Mouse (Mus musculus): Measurements from ENCODE around the gene Scel.

Gene Scel

DNA sequence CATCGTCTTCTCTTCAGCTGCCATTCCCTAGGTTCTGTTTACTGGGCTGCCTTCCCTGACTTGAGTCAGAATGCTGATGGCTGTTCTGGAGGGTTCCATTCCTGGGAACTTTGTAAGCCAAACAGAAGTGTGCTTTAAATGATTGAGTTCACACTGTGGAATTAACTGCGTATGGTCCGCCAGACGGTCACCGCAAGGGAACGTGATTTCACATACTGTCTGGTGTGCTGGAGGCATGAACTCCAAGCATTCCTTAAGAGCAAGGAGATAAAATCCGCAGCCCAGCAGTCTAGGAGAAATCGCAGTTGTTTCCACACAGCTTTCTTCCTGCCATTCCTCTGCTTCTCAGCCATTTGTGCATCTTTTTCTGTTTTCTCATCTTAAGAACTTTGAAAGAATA is 2.3 kb downstream of the Scel start:
- DNase-seq: no peak

DNA sequence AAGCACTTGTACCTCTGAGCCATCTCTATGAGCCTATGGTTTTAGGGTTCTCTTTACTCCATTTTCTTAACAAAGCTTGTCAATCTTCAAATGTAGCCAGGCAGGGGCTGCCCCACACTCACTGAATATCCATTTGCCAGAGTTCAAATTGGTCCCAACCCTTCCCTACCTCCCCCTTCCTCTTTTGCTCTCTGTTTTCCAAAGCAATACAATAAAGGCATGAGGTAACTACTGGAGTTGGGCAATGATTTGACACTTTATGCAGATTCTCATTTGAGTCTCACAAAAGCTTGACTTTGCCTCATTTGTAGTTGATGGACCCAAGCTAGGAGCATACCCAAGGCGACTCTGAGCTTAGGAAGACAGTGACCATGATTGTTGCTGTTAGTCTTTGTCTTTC is 13.1 kb downstream of the Scel start:
- no peak for DNase-seq

DNA sequence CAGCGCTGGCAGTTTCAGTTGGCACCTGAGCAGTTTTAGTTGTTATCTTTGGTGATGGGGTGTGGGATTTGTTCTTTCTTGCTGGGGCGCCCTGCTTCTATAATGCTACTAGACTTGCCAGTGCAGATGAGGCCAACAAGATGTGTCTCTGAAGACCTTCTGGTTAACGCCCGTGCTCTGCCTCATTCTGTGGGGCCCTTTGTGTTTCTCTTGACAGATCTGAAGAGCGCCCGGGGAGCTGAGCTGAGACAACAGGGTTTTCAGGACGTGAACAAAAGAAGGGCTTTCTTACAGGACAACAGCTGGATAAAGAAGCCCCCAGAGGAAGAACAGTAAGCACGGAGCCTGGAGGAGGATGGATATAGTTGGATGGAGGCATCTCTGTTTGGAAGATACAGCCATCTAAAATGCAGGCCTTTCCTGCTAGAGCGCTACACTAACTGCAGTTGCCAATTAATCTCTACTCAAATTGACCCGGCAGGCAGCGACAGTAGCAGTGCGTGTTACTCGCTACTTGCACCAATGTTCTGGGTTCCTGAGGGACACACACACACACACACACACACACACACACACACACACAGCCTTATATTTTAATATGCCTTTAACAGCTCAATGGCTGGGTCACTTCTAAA is 16.7 kb downstream of the Scel start:
- no peak for DNase-seq

DNA sequence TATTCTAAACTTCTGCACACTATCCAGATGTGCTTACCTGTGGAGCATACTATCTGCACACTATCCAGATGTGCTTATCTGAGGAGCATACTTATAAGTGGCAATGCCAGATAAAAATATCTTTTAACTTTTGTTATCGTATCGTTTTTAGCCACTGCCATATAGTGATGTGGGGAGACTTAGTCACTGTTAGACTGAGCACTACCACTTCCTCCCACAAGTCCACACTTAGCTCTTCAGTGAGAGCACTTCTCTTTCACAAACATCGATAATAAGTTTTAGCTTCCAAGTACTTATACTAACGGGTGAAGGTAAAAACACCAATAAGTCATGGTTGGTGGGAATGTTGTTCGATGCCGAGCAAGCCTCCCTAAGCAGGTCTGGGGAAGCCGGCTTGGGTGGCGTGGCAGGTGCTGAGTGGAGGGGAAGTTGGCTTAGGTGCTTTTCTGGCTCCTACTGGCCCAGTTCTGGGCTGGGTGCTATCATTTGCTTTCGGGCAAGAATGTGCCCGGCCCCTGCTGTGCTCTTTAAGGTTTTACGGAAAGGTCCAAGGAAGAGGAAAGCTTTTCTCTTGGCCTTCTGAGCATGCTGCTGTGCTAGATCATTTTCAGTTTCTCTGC is 18.7 kb downstream of the Scel start:
- DNase-seq: no peak

DNA sequence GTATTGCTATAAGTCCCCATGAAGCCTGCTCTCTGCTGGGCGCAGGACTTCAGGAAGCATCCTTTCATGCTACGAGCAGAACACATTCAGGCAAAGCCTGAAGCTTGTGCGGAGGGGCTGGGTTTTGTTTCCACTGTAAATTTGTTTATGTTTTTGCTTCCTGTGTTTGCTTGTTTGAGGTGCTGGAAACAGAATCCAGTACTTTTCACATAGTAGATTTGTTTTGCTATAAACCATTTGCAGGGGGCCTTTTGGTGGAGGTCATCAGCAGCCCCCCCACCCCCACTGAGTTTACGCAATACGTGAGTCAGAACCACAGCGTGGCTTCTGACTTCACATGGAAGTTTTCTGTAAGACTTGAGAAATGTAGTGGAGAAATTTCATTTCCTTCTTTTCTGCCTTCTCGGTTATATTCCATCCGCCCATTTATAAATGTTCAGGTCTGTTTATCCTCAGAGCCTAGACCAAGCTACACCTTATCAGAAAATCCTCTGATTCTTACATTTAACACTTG is 22.4 kb downstream of the Scel start:
- no peak for DNase-seq

DNA sequence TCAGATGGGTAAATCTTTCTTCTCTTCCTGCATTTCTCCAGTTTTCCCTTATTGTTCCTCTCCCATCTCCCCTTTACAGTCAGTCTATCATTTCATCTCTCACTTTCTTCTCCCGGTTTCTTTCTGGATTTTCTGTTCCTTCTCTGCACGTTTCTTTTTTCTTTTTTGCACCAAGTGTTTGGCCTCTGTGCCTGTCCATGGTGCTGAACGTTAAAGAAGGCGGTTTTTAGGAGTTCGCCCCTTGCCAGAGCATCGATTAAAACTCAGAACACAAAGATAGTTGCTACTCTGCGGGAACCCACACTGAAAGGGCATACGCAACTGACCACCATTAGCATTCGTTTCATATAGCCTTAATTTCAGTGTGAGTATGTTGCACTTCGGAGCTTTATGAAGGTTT is 23.2 kb downstream of the Scel start:
- DNase-seq: no peak

DNA sequence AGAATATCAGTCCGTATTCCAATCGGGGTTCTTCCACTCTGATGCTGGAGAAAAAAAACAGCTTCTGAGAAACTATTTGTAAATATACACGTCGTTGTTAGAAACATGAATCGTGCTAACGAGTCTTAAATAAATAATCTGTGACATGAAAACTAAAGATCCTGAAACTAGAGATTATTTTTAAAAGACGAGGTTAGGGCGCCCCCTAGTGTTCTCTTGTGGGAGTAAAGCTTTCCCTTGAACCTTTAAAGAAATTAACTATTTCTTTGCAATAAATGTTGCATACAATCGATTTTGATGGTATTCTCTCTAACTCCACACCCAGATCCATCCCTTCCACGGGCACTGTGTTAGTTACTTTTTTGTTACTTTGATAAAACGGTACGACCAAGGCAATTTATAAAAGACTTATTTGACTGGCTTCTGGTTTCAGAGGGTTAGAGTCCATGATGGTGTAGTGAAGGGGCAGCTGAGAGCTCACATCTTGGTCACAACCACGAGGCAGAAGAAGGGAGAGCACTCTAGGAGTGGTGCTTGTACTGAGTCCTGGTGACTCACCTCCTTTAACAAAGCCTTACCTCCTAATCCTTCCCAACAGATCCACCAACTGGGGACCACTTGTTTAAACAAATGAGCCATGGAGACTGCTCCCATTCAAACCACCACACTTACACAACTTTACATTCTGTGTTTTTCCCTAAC is 24.4 kb downstream of the Scel start:
- DNase-seq: peak in 1 of 2 experiments; percentile 52

DNA sequence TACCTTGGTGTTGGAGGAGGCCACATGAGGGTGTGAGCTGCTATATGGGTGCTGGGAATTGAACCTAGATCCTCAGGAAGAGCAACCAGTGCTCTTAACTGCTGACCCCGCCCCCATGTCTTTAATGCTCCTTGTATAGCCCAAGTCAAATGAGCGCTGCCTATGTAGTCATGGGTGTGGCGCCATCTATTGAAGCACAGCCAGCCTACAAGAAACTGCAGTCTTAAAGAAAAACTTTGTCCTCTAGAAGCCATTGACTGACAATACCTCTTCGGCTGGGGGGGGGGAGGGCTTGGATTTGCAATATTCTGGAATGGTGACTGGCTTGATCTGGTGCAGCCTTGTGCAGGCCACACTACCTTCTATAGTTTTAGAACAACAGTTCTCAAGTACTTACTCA is 26.7 kb downstream of the Scel start:
- DNase-seq: no peak

DNA sequence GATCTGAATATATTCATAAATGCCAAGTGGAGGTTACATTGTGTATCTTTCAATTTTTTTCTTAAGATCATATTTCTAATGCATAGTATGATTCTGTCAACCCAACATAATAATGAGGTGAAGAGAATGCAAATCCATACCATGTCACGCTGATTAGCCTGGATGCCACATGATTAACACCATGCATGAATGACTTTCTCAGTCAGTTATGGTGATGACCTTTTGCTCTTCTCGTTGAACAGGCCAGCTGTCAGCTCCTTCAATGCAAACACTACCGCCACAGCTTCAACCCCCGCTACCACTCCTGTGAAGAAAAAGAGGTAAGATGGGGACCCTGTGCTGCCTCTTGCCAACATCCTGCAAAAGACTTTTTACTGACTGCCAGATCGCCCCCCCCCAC is 28.5 kb downstream of the Scel start:
- DNase-seq: no peak

DNA sequence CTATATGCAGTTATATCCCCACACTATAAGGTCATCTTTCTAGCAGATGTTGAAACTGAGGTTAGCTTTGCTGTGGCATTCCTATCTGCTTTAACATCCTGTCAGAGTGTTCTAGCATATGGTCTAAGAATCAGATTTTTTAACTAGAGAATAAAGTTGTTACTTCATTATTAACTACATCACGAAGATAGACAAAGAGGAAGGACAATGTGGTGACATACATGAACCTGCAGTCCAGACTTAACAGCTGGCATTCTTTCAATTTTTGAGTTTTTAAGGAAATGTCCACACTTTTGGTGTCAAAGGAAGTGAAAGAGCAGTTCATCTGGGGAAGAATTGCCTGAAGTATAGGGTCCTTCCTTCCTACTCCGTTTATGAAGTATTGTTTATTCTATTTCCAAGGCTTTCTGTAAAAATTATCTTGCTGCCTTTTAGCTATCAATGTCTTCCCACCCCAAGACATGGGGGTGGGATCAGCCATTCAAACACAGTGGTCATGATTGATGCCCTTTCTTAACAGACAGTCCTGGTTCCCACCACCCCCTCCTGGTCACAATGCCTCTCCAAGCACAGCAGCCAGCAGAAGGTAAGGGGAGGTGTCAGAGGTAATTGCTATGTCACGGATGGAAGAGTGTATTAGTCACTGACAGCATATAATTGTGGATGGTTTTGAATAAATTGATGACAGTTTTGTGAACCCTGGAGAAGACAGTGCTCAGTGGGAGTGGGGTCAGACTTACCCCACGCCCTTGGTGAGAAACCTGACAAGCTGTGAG is 30.4 kb downstream of the Scel start:
- no peak for DNase-seq

DNA sequence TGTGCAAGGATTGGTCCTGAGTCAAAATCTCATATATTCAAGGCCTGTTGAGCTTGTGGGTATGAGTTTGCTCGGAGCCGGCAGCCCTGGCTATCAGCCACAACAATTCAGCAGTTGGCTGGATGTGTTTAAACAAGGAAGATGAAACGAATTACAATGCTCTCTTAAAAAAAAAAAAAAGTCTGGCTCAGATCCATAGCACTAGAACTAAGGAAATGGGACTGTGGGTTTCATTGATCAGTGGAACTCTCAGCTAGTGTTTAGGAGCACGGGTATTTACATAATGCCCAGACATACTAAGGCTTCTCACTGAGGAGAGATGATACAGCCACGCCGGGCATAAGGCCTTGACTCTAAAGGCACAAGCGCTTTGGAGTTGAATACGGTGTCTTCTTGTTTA is 32.6 kb downstream of the Scel start:
- peak in 1 of 2 experiments; percentile 33 for DNase-seq

DNA sequence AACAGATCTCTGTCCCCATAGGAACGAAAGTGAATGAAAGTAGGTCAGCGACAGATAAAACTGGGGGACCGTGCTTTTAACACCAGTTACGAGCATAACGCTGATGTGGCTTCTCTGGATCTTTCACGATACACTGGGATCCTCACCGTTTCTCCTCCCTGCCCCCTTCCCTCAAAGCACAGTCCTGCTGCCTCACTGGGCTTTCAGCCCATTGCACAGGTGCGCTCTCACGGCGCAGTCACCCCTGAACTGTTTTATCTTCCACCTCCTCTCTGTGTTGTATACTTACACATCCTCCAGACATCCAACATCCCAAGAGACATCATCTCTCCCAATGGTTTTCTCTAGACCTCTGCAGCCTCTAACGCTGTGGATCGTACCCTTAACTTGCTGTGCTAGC is 33.1 kb downstream of the Scel start:
- no peak for DNase-seq

DNA sequence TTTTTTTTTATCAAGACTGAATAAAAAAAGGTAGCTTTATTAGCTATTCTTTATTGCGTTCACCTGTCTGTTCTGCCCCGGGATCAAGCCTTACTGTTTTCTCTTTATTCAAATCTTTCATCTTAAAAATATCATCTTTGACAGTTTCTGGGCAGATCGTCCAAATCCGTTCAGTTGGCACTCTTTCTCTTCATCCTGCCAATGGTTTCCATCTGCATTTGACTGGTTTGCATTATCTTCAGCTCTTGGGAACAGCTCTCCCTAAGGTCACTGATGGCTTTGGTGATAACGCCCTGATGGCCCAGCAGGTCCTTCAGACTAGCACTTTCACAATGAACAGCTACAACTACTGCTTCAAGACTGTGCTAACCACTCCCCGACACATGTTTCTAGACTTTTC is 35.1 kb downstream of the Scel start:
- DNase-seq: no peak

DNA sequence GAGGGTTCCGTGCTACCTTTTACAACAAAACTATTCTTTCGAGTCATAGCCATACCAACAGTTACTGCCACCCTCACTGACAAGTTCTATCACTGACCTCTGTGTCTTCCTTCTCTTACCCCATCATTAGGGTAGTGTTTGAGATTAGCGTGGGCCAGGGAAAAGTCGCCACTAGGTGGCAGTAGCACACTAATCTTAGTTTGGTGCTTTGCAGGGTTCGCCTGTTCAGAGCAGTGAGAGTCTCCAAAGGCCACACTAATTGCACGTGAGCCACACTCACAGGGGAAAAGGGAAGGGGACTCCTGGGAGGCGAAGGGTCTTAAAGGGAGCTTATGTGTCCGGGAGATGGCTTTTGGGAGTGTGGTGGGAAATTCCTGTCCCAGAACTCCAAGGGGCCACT is 37.3 kb downstream of the Scel start:
- peak; percentile 47 to 78 for DNase-seq

DNA sequence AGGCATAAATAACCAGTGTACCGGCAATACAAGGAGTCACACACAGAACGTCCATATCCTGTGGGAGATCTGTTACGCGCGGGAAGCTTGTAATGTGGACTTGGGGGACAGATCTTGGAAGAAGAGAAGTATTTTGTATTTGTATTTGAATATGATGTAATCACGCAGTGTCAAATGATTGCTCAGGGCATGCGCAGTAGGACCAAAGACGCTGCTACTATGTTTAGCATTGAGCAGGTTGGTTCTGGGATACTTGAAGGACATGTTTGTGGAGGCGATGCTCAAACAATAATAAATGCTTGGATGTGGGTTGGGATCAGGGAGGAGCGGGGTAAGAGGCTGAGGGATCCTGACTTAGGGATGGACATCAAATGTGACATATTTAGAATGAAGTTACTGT is 37.8 kb downstream of the Scel start:
- no peak for DNase-seq

DNA sequence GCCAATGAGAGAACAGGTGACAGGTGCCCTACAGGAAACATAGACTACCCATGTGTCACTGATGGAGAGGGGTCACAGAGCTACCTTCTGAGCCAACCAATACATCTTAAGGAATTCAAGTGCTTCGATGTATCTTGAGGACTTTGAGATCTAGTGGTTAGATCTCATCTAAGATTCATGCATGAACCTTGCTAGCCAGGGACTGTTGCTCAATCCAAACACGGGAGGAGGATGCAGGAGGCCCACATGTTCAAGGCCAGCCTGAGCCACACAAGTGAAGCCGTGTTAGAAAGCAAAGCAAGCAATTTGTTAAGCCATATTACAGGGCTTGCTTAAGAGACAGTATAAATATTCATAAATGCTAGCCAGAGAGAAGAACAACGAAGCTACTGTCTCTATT is 38.8 kb downstream of the Scel start:
- no peak for DNase-seq

DNA sequence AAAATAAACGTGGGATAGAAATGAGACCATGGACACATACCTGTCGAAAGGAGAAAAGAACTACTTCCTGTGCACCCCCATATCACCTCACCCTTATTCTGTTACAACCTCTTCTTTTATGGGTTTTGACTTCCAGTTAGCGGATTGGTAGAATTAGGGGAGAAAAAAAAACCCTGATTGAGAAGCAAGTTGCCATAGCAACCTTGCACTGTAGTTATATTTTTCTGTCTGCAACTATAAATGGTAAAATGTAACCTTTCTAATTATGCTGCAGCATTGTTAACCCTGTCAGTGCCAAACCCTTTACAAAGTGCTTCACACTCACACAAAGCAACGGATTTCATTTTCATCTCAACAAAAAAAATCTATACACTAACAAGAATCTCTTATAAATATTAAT is 39.2 kb downstream of the Scel start:
- no peak for DNase-seq

DNA sequence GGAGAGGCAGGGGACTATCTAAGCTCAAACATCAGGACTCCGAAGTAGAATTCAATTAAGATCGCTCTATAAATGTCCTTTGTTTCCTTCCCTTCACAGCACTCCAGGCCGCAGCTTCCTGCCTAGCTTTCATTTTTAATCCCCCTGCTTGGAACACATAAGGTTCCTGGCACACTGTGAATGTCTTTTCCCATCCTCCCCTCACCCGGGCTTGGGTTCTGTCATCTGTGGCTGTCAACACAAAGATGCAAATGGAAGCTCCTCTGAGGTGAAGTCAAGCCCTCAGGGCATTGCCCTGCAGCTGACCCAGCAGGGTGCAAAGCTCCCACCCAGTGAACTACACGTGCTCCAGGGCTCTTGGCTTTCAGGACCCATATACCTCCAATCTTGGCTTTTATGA is 43.5 kb downstream of the Scel start:
- no peak for DNase-seq

DNA sequence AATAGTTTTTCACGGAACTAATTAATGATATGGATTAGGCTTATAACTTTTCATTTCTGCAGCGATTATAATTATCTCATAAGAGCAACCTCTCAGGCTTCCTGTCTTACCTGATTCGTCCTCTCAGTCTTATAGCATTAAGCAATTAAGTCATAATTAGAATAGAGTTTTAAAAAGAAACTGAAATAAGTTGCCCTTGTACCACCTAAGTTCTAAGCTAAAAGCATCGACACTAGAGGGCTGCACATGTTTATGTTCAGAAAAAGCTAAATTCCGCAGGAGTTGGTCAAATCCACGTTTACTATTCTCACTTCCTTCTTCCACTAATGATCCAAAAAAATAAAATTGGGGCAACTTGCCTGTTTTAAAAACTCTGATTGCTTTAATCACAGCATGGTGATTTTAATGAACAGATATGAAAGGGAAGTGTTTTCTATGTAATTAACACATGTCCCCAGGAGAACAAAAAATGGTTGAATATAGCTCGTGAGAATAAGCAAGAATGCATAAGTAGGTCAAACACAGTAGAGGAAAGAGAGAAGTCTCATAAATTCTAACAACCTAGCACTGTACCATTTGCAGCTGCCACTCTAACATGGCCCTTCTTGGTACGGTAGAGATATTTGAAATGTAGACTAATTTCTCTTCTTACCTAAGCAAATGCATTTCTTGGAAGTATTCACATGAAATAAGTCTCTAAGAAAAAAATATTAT is 48.4 kb downstream of the Scel start:
- no peak for DNase-seq

DNA sequence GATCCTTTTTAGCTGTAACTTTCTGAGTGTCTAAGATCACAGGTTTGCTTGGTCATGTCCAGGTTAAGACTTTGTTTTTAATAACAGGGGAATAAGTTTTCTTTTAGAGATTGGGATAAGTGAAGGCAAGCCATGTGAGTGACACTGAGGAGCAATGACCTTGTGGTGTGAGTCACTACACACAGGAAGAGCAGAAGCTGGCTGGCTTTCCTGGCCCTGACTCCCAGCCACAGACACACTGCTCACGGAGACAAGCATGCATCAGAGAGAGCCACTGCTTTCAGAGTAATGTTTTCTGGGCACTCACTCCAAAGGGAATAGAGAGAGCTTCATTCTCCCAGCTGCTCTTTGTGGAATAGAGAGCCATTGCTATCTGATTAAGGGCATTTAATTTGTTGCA is 54.8 kb downstream of the Scel start:
- no peak for DNase-seq

DNA sequence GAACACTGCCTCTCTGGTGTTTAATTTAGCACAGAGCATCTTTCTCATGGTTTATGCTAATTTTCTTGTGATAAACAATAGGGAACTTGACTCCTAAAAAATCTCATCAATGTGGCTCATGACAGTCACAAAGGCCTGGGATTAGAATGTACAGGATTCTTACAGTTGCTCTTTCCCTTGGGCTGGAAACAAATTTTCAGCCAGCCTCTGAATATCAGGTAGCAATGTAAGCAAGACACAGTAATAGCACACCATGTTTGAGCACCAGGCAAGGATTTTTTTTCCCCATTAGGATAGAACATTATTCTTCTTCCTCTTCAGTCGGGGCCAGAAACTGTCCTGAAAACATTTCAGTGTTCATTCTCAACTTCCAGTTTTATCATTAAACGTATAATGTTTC is 55.3 kb downstream of the Scel start:
- no peak for DNase-seq

DNA sequence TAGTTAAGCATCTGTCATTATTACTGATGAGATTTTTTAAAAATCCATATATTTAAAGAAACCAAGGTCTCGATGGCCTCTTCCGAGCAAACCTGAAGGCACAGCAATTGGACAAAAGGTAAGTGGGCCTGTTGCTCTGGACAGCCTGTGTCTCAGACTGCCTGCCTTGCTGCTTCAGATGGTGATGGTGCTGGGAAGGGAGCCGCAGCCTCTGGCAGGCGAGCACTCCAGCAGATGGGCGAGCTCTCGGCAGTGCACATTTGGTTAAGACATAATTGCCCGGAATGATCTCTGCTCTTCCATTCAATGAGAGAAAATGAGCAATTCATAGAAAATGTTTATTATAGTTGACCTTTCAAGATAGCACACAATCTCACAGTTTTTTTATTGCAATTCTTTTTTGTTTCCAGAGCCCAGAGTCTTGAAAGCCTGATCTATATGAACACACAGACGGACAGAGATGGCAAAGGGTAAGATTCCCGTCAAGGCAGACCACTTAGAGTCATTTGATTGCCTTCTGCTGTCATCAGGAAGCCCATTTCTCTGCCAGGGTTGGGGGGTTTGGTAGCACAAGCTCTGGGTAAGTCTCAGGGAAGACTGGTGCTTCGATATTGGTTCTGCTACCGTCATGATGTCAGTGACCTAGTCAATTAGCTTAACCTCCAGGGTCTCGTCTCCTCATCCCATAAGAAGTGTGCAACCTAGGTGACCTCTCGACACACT is 58.6 kb downstream of the Scel start:
- no peak for DNase-seq

Measured in lung, postnatal 4 days (tissue).